Mouse (Mus musculus) CH12.LX (cell line): ENCODE results near the gene Gm42715. TPM values are rescaled to one million over a fixed set of nuclear protein-coding genes. Genes with fewer than 3 reads are reported as not detected.
A peak's percentile ranks its signal among the peaks of the same experiment; 100 is the strongest.

Source experiments
- DNase-seq: peaks from one replicate; pipeline ENCODE4 v3.0.0-alpha.2; 2013; ENCODE audit errors: extremely low read depth
- H3K27ac ChIP-seq: 2 replicates; pipeline ENCODE4 v1.5.1; 2012; ENCODE audit warnings: low read depth, mild to moderate bottlenecking, control low read depth, moderate library complexity; ENCODE audit not compliant: insufficient read depth
- H3K27me3 ChIP-seq: replicated peaks from 2 replicates; pipeline ENCODE3; 2012; ENCODE audit warnings: inconsistent platforms
- H3K36me3 ChIP-seq, 2 experiments: replicated peaks in 1 of 2; 2 replicates each; pipeline versions ENCODE3 to v1.6.1; 2012; ENCODE audit warnings: inconsistent platforms in 1 of 2, low read length in 1 of 2, mild to moderate bottlenecking in 1 of 2, mixed read lengths in 1 of 2, moderate library complexity in 1 of 2; ENCODE audit not compliant: control insufficient read depth in 1 of 2, insufficient read depth in 1 of 2
- H3K4me1 ChIP-seq, 2 experiments: 2 replicates each; pipeline ENCODE4 v1.6.1; 2012; ENCODE audit warnings: inconsistent platforms in 1 of 2, moderate library complexity in 1 of 2; ENCODE audit not compliant: insufficient read depth in 2 of 2, control insufficient read depth in 1 of 2
- H3K4me2 ChIP-seq: 2 replicates; pipeline ENCODE4 v1.6.1; 2012; ENCODE audit warnings: low read depth, mild to moderate bottlenecking, control low read depth; ENCODE audit not compliant: poor library complexity, insufficient read depth, severe bottlenecking
- H3K4me3 ChIP-seq, 3 experiments: fragments of 150-350 bp in 1 of 3; sonication (generic) in 1 of 3; replicated peaks in 1 of 3; 2 replicates each; pipeline versions ENCODE3 to v1.5.1; 2011 to 2012; ENCODE audit warnings: low read depth in 2 of 3, low read length in 2 of 3, mild to moderate bottlenecking in 2 of 3, moderate library complexity in 2 of 3, control low read depth in 1 of 3, improper control_type of control experiment in 1 of 3, inconsistent platforms in 1 of 3, mixed read lengths in 1 of 3; ENCODE audit not compliant: poor library complexity in 1 of 3
- H3K79me2 ChIP-seq: replicated peaks from 2 replicates; pipeline ENCODE4 v1.6.1; 2012; ENCODE audit warnings: mild to moderate bottlenecking, moderate library complexity; ENCODE audit not compliant: control insufficient read depth, poor library complexity, insufficient read depth, severe bottlenecking; ENCODE audit errors: extremely low read depth
- H3K9ac ChIP-seq: 2 replicates; pipeline ENCODE4 v1.6.1; 2012; ENCODE audit warnings: low read depth, mild to moderate bottlenecking, control low read depth, moderate library complexity; ENCODE audit not compliant: insufficient read depth
- H3K9me3 ChIP-seq: replicated peaks from 2 replicates; pipeline ENCODE3; 2012; ENCODE audit warnings: low read length, inconsistent platforms, mixed read lengths
- CHD1 ChIP-seq: IDR thresholded peaks from 2 replicates; pipeline ENCODE4 v1.6.1; 2012; ENCODE audit warnings: low read depth, low read length, improper control_type of control experiment, inconsistent platforms
- CHD2 ChIP-seq: IDR thresholded peaks from 2 replicates; pipeline ENCODE4 v1.6.1; 2011; ENCODE audit warnings: low read length, improper control_type of control experiment
- CTCF ChIP-seq, 2 experiments: IDR thresholded peaks in 1 of 2; conservative IDR thresholded peaks in 1 of 2; 2 replicates each; pipeline ENCODE4 v1.5.1; 2011 to 2012; ENCODE audit warnings: low read depth in 2 of 2, low read length in 2 of 2, improper control_type of control experiment in 1 of 2, inconsistent platforms in 1 of 2, mild to moderate bottlenecking in 1 of 2, moderate library complexity in 1 of 2
- E2F4 ChIP-seq: IDR thresholded peaks from 2 replicates; pipeline ENCODE4 v1.6.1; 2011; ENCODE audit warnings: low read depth, low read length, improper control_type of control experiment; ENCODE audit not compliant: insufficient replicate concordance
- ELF1 ChIP-seq: IDR thresholded peaks from 2 replicates; pipeline ENCODE4 v1.6.1; 2014; ENCODE audit warnings: low read depth, mild to moderate bottlenecking, inconsistent platforms, low read length, improper control_type of control experiment
- EP300 ChIP-seq: IDR thresholded peaks from 2 replicates; pipeline ENCODE4 v1.6.1; 2011; ENCODE audit warnings: low read length, improper control_type of control experiment
- ETS1 ChIP-seq: conservative IDR thresholded peaks from 2 replicates; pipeline ENCODE4 v1.6.1; 2012; ENCODE audit warnings: low read depth, mild to moderate bottlenecking, inconsistent platforms, low read length, improper control_type of control experiment, moderate library complexity
- GABPA ChIP-seq: IDR thresholded peaks from 2 replicates; pipeline ENCODE4 v1.6.1; 2012; ENCODE audit warnings: low read depth, low read length, improper control_type of control experiment, inconsistent platforms; ENCODE audit not compliant: insufficient replicate concordance
- HCFC1 ChIP-seq: IDR thresholded peaks from 2 replicates; pipeline ENCODE4 v1.6.1; 2012; ENCODE audit warnings: low read depth, mild to moderate bottlenecking, inconsistent platforms, low read length, improper control_type of control experiment
- IRF4 ChIP-seq: IDR thresholded peaks from 2 replicates; pipeline ENCODE4 v1.6.1; 2014; ENCODE audit warnings: low read depth, mild to moderate bottlenecking, inconsistent platforms, low read length, improper control_type of control experiment
- JUN ChIP-seq: IDR thresholded peaks from 2 replicates; pipeline ENCODE4 v1.6.1; 2011; ENCODE audit warnings: low read depth, mild to moderate bottlenecking, low read length, improper control_type of control experiment, moderate library complexity; ENCODE audit not compliant: insufficient read depth
- JUND ChIP-seq: conservative IDR thresholded peaks from 2 replicates; pipeline ENCODE4 v1.6.1; 2011; ENCODE audit warnings: low read depth, low read length, improper control_type of control experiment
- MAFK ChIP-seq: IDR thresholded peaks from 2 replicates; pipeline ENCODE4 v1.6.1; 2011; ENCODE audit warnings: low read length, improper control_type of control experiment; ENCODE audit not compliant: insufficient replicate concordance
- MAX ChIP-seq: IDR thresholded peaks from 2 replicates; pipeline ENCODE4 v1.6.1; 2011; ENCODE audit warnings: low read length, improper control_type of control experiment
- MAZ ChIP-seq: IDR thresholded peaks from 2 replicates; pipeline ENCODE4 v1.6.1; 2012; ENCODE audit warnings: low read depth, mild to moderate bottlenecking, inconsistent platforms, low read length, improper control_type of control experiment, moderate library complexity
- MXI1 ChIP-seq: IDR thresholded peaks from 2 replicates; pipeline ENCODE4 v1.6.1; 2011; ENCODE audit warnings: mild to moderate bottlenecking, low read depth, low read length, improper control_type of control experiment
- NELFE ChIP-seq: IDR thresholded peaks from 2 replicates; pipeline ENCODE4 v1.6.1; 2011; ENCODE audit warnings: low read depth, low read length, improper control_type of control experiment
- NRF1 ChIP-seq: IDR thresholded peaks from 2 replicates; pipeline ENCODE4 v1.6.1; 2014; ENCODE audit warnings: low read depth, mild to moderate bottlenecking, inconsistent platforms, low read length, improper control_type of control experiment, moderate library complexity
- PAX5 ChIP-seq: IDR thresholded peaks from 2 replicates; pipeline ENCODE4 v1.6.1; 2012; ENCODE audit warnings: low read length, inconsistent platforms, mixed read lengths
- POLR2A ChIP-seq: IDR thresholded peaks from 2 replicates; pipeline ENCODE4 v1.6.1; 2011; ENCODE audit warnings: low read depth, mild to moderate bottlenecking, improper control_type of control experiment, low read length
- POLR2AphosphoS2 ChIP-seq: IDR thresholded peaks from 2 replicates; pipeline ENCODE4 v1.6.1; 2011; ENCODE audit warnings: low read depth, low read length, improper control_type of control experiment
- RAD21 ChIP-seq: IDR thresholded peaks from 2 replicates; pipeline ENCODE4 v1.6.1; 2011; ENCODE audit warnings: low read depth, mild to moderate bottlenecking, low read length, improper control_type of control experiment, moderate library complexity
- RCOR1 ChIP-seq: conservative IDR thresholded peaks from 2 replicates; pipeline ENCODE4 v1.6.1; 2012; ENCODE audit warnings: low read depth, mild to moderate bottlenecking, inconsistent platforms, low read length, improper control_type of control experiment
- SMC3 ChIP-seq: IDR thresholded peaks from 2 replicates; pipeline ENCODE4 v1.6.1; 2011; ENCODE audit warnings: low read depth, low read length, improper control_type of control experiment
- TBP ChIP-seq: conservative IDR thresholded peaks from 2 replicates; pipeline ENCODE4 v1.6.1; 2011; ENCODE audit warnings: low read depth, low read length, improper control_type of control experiment
- TCF12 ChIP-seq: IDR thresholded peaks from 2 replicates; pipeline ENCODE4 v1.6.1; 2014; ENCODE audit warnings: low read depth, mild to moderate bottlenecking, inconsistent platforms, low read length, improper control_type of control experiment
- USF1 ChIP-seq: IDR thresholded peaks from 2 replicates; pipeline ENCODE4 v1.6.1; 2014; ENCODE audit warnings: low read depth, mild to moderate bottlenecking, inconsistent platforms, low read length, improper control_type of control experiment
- USF2 ChIP-seq: conservative IDR thresholded peaks from 2 replicates; pipeline ENCODE4 v1.6.1; 2011; ENCODE audit warnings: low read depth, low read length, improper control_type of control experiment
- ZC3H11A ChIP-seq: IDR thresholded peaks from 2 replicates; pipeline ENCODE4 v1.6.1; 2012; ENCODE audit warnings: low read depth, mild to moderate bottlenecking, inconsistent platforms, low read length, improper control_type of control experiment
- ZKSCAN1 ChIP-seq: IDR thresholded peaks from 2 replicates; pipeline ENCODE4 v1.6.1; 2012; ENCODE audit warnings: low read depth, inconsistent platforms, low read length, improper control_type of control experiment, borderline replicate concordance
- ZMIZ1 ChIP-seq: IDR thresholded peaks from 2 replicates; pipeline ENCODE4 v1.6.1; 2012; ENCODE audit warnings: low read depth, mild to moderate bottlenecking, inconsistent platforms, low read length, improper control_type of control experiment
- ZNF384 ChIP-seq: IDR thresholded peaks from 2 replicates; pipeline ENCODE4 v1.6.1; 2012; ENCODE audit warnings: low read depth, low read length, improper control_type of control experiment, inconsistent platforms
- dilution Hi-C: fragments of 300-500 bp; cut with MboI; formaldehyde crosslinking; loops from 2 replicates; pipeline ENCODE4 v1.14.3; 2020; ENCODE audit warnings: low sequenced_read_pairs; ENCODE audit not compliant: extremely low pct_unique_long_range_greater_than_20kb, extremely low pct_ligation_motif_present
- in situ Hi-C: fragments of 300-500 bp; cut with MboI; formaldehyde crosslinking; loops from 3 replicates; pipeline ENCODE4 v1.14.3; 2019; ENCODE audit warnings: low sequenced_read_pairs, low pct_ligation_motif_present, low pct_unique_long_range_greater_than_20kb, mixed read lengths
- polyA plus RNA-seq: library from polyadenylated mRNA; unstranded; fragments of >175 nt; gene quantifications from 2 replicates; pipeline ENCODE4 v1.2.1, GENCODE M21; 2012; ENCODE audit warnings: low read depth; ENCODE audit not compliant: insufficient read length
- total RNA-seq, 2 experiments: library from RNA; depleted of rRNA; stranded (reverse); fragments of 300-350 nt in 1 of 2; fragments of >200 nt in 1 of 2; gene quantifications; 2 replicates each; pipeline ENCODE4 v1.2.3; 2012 to 2014

Gene Gm42715
- total and polyA plus RNA-seq, 3 experiments, result 5.8 to 14.1 (median 12.0) TPM

DNA sequence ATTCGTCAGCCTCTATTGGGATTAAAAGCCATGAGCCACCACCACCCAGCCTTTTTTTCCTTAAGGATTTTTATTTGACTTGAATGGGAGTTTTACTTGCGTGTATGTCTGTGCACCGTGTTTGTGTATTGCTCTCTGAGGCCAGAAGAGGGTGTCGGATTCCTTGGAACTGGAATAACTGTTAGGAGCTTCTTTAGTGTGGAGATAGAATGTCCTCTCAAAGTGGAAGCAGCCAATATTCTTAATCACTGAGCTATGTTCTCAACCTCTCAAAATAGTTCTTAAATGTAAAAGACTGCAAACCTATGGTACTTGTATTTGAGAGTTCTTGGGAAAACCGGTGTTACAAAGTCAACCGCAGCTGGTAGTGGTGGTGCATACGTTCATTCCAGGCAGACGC, 8.1 kb upstream of the Gm42715 start:
- TF ChIP-seq RAD21 (peak; percentile 1), NRF1 (no peak), TCF12 (no peak), HCFC1 (no peak), CHD1 (no peak), SMC3 (no peak), EP300 (no peak), ZC3H11A (no peak), ZMIZ1 (no peak), IRF4 (peak; percentile 31; the same call in 1 of the 2 replicates), PAX5 (no peak), JUND (no peak), RCOR1 (no peak), TBP (no peak), GABPA (no peak), MXI1 (no peak), CHD2 (no peak), ZNF384 (no peak), ETS1 (no peak), USF2 (no peak), CTCF (conservative IDR thresholded peaks at IDR 0.05 in 1 of 2, IDR thresholded peaks at IDR 0.05 in 1 of 2; ENCODE audit: low read depth in 2 of 2, low read length in 2 of 2) (peak in 1 of 2 experiments; percentile 33; a peak in 2 of 4 replicates), MAZ (no peak)
- DNase-seq, result peak; percentile 27
- H3K9me3 ChIP-seq, result no peaks in the 10 kb centered on the region
- no peaks in the 10 kb centered on the region for H3K27me3 ChIP-seq
- peaks cover 4 to 31% of the 10 kb centered on the region in 2 experiments for H3K4me1 ChIP-seq
- H3K4me2 ChIP-seq, result peak overlapping the region; percentile 93
- H3K27ac ChIP-seq, result peak overlapping the region; percentile 79; the same call in 1 of the 2 replicates
- H3K4me3 ChIP-seq, result peak overlapping the region; percentile 77 to 100 (median 78)
- peak overlapping the region; percentile 80 for H3K9ac ChIP-seq
- dilution Hi-C loops (no loop called here), in situ Hi-C loops (no loop called here)
- H3K79me2 ChIP-seq, result peaks cover 36% of the 10 kb centered on the region
- peaks cover 12 to 27% of the 10 kb centered on the region in 2 experiments for H3K36me3 ChIP-seq

DNA sequence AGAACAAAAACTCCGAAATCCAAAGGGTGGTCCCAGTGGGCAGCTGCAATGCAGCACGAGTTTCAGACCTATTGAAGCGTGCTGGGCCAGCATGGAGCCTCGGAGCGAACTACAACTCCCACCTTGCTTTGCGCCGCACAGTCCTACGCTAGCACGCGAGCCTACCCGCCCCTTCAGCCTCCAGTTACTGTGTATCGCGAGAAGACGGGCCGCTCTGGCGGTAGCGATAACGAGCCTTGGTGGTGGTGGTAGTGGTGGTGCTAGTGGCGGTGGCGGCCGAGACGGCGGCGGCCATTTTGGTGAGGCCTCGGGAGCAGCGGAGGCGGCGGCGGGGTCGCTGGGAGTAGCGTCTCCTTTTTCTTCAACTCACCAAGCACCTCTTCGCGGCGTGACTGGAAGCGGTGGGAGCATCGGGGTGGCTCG, 7.6 kb upstream of the Gm42715 start, which contains the start of gene Srcap:
Gene Srcap, plus strand, starts transcription at position 176 of the 423 bp plus-strand sequence.
- in situ Hi-C loops, result no loop called here
- H3K27me3 ChIP-seq, result no peaks in the 10 kb centered on the region
- peak; percentile 95 for TF ChIP-seq MAX
- TF ChIP-seq RAD21, result no peak
- TF ChIP-seq PAX5, result no peak
- peak; percentile 61 for TF ChIP-seq ELF1
- no peak for TF ChIP-seq ZKSCAN1
- TF ChIP-seq MXI1, result peak; percentile 97
- TF ChIP-seq NELFE, result peak; percentile 66
- no peak for TF ChIP-seq SMC3
- TF ChIP-seq TCF12, result peak; percentile 83; the same call in 1 of the 2 replicates
- TF ChIP-seq JUN, result no peak
- 0 out of 2 replicates have a peak, but pooled peaks have one; percentile 53 for TF ChIP-seq POLR2AphosphoS2
- TF ChIP-seq USF2, result no peak
- TF ChIP-seq E2F4, result 0 out of 2 replicates have a peak, but pooled peaks have one; percentile 62
- peak; percentile 100 for TF ChIP-seq CHD2
- no peak for TF ChIP-seq EP300
- no peak for TF ChIP-seq JUND
- TF ChIP-seq TBP, result peak; percentile 88
- TF ChIP-seq MAFK, result no peak
- peak; percentile 90 for TF ChIP-seq POLR2A
- TF ChIP-seq CTCF (conservative IDR thresholded peaks at IDR 0.05 in 1 of 2, IDR thresholded peaks at IDR 0.05 in 1 of 2; ENCODE audit: low read depth in 2 of 2, low read length in 2 of 2), result no peak
- TF ChIP-seq ZMIZ1, result peak; percentile 84; the same call in 1 of the 2 replicates
- TF ChIP-seq USF1, result no peak

More for the DNA sequence above, 7.6 kb upstream of the Gm42715 start, which contains the start of gene Srcap:
- H3K9me3 ChIP-seq, result no peaks in the 10 kb centered on the region
- dilution Hi-C loops, result no loop called here
- peak within 1 kb of the TSS; percentile 99 for H3K9ac ChIP-seq
- peak within 1 kb of the TSS; percentile 98 for H3K27ac ChIP-seq
- peak within 1 kb of the TSS; percentile 77 to 100 (median 78) for H3K4me3 ChIP-seq
- H3K4me2 ChIP-seq, result peak within 1 kb of the TSS; percentile 98
- H3K79me2 ChIP-seq, result peaks cover 41% of the 10 kb centered on the region
- peak; percentile 97 for DNase-seq
- H3K36me3 ChIP-seq, result peaks cover 15 to 31% of the 10 kb centered on the region in 2 experiments
- peaks cover 4 to 25% of the 10 kb centered on the region in 2 experiments for H3K4me1 ChIP-seq
